Mouse (Mus musculus): Measurements from ENCODE around the gene Abca4. TPM values are rescaled to one million over a fixed set of nuclear protein-coding genes. Genes with fewer than 3 reads are reported as not detected.

Gene Abca4
- not detected for polyA plus RNA-seq (2017; shearing (Covaris generic))

DNA sequence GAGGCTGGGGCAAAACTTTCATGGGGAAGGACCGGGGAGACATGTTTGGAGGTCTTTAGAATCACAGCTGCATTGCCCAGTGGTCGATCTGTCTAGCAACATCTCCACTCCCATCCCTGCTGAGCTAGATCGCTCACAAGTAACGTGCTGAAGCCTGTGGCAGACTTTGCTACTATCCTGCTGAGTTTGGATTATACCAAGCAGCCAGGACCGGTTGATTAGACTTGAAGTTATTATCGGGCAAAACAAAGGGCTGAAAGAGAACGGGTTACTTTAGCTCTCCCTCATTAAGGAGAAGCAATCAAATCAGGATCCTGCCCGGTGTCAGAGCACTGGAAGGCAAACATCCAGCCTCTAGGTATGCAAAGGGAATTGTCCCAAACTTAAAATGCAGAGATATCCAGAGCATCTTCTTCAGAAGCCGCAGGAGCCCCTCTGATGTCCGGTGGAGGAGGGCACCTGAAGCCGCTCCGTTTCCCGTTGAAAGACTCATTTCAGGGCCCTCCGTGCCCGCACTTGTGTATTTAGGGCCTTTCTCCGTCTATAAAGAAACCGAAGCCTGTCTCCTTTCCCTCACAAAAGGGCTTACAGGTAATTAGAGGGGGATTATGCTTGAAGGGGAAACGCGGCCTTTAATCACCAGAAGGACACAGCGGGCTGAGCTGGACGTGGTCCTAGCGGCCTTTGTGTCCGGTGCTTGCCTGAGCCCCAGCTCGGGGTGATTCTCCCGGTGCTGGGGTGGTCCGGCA lies at the start of gene Abca4:
Gene Abca4 (plus strand): TSS at position 645 of the 749 bp plus-strand sequence.
- ATAC-seq: no peak

GRCm38 (mm10) chr3:121995125-121995524 lies 49.1 kb upstream of the Abca4 start:
- no peak for ATAC-seq

DNA sequence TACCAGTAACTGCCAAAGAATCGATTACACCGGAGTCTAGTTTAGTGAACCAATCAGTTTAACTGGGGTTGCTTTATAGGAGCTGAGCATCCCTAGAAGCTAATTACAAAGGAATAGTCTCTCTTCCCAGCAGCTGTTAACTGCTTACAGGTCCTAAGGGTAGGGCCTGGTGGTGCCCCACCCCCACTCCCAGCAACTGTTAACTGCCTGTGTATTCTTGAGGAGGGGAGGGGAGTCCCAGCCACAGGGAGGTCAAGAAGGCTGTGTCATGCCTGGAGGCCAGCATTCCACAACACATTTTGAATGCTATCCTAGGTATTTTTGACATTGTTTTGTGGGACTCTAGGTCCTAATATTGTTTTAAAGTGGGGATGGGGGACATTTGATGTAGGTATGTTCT lies 44.3 kb upstream of the Abca4 start:
- ATAC-seq: no peak

DNA sequence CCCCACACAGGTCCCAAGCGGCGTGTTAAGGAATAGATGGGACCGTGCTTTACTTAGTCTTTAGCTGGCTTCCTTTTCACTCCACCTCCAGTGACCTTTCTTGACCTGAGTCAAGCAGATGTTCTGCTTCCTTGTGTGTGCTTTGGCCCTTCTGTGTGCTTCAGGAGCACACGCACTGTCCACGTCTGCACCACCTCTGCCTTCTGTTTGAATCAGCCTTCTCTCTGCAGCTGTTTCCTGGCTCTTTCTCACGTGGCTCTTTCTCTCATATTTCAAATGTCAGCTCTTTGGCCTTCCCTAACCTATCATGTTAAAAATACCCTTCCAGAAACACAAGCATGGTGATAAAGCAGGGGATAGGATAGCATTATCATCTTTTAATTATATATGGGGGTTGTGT lies 42.7 kb upstream of the Abca4 start:
- ATAC-seq: no peak

DNA sequence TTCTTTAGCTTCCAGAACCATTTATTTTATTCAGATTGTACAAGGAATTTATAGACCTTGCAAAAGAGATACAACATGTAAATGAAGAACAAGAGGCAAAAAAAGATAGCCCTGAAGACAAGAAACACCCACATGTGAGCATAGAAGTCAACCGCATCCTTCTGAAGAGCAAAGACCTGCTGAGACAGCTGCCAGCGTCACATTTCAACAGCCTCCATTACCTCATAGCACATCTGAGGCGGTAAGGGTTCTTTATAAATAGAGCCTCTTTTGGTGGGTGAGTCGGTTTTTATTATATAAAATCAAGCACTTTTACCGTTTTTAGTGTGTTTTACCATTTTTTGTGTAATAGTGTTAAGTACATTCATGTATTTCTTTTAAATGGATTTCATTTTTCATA lies 34.4 kb upstream of the Abca4 start:
- ATAC-seq: no peak

- ATAC-seq: no peak
Measured at GRCm38 (mm10) chr3:122010292-122010691, 34.0 kb upstream of the Abca4 start.

- ATAC-seq: no peak
Measured at GRCm38 (mm10) chr3:122012464-122012863, 31.8 kb upstream of the Abca4 start.

GRCm38 (mm10) chr3:122018421-122018820 lies 25.8 kb upstream of the Abca4 start:
- no peak for ATAC-seq

- no peak for ATAC-seq
Measured at GRCm38 (mm10) chr3:122019159-122019558, 25.1 kb upstream of the Abca4 start.

DNA sequence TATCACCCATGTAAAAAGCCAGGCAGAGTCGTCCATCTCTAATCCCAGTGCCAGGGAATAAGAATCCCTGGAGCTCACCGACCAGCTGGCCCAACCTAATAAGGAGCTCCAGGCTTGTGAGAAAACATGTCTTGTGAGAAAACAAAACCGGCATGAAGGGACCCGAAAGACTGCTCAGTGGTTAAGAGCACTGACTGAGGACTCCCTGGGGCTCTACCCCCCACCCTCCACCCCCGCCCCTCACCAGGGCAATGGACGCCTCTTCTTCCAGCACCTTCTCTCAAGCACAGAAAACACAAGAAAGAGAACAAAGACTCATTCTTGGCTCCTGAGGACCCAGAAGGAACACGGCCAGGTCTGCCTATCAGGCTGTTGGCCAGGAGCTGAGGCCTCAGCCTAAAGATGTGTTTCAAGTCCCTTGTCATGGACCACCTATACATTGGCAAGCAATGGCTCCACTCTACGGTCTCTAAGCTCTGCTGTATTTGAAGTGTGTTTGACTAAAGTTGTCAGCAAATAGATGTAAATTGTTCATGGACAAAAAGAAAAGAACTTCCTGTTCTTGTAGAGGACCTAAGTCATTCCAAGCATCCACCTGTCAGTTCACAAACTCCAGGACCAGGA lies 23.1 kb upstream of the Abca4 start:
- ATAC-seq: no peak

DNA sequence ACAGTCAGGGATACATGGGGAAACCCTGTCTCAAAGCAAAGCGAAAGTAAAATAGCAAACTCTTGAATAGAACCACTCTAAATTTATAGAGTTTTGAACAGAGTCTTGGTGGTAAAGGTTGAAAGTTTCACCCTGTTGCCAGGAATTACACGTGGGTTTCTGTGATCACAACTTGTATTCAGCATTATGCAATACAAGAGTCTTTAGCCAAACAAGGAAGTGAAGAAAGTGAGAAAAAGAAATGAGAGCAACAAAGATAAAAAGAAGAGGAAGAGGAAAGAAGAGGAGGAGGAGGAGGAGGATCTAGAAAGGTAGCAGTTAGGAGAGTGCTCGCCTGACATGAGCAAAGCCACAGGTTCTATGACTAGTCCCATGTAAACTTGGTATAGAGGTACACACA lies 21.9 kb upstream of the Abca4 start:
- no peak for ATAC-seq

DNA sequence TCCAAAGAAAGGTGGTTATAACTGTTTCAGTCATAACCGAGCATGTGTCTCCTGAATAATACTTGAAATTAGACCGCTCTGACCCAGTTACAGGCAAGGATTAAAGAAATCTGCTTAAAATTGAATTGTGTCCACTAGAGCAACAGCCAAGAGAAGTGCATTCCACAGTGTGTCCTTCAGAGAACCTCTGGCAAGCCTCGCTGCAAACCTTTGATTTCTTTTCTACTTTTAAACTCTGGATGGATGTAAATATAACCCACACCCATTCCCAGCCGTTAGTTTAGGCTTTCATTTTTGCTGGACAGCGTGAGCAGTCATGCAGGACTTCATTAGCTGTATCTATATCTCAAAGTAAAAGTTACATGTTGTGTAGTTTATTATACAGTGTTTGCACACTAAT lies 17.6 kb upstream of the Abca4 start:
- no peak for ATAC-seq

DNA sequence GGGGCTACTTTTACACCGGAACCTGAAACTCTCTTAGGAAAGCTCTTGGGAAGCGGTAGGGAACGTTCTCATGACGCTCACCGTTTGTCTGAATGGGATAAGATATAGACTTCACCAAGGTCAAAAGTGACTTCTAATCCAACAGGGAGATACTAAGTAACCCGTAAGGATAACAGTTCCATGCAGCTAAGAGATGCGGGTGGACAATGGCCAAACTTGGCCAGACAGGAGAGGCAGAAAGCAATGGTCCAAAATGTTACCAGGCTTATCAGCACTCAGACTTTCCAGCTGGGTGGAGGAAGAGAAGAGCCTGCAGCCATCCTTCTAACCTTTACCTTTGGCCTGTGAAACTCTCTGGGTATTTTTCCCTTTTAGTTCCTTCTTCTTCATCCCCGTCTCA lies 16.5 kb upstream of the Abca4 start:
- no peak for ATAC-seq

DNA sequence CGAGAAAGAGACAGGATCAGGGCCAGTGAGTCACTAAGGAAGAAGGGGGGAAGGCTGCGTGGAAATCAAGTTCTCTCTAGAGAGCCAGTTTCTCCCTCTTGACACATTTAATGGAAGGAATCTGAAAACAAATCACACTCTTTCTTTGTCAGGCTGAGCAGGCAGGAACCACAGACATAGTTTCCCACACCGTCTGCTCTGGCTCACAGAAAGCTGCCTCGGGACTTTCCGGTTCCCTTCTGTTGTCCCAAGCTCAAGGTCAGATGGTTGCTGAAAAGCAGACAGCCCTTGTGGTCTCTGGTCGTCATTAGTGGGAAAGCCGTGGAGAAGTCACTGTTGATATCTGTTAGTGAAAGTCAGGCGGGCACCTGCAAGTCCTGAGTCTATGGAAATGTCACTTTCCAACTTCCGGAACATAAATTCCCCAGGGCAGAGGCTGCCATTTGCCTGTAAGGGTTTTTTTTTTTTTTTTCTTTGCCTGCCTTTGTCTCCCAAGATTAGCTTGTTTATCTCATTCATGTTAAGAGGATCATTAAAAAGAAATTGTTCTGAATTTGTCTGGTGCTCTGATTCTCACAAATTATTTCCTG lies 10.9 kb upstream of the Abca4 start:
- ATAC-seq: no peak

DNA sequence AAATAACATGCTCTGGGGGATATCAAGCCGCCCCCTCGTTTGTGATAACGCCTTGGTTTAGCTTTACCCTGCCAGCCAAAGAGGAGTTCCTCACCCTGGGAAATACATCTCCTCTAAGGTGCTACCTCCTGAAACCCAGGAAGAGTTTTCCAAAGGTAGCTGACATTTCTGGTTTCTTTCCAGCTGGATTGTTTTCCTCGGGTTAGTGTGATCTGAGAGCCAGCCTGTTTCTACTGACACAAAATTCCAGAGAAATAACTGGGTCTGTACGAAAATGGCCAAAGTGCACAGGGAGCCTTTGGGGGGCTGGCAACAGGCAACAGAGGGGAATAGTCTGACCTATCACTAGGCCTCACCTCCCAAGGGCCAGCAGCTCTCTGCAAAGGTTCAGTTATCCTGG lies 10.0 kb upstream of the Abca4 start:
- no peak for ATAC-seq

GRCm38 (mm10) chr3:122035092-122035491 lies 9.2 kb upstream of the Abca4 start:
- no peak for ATAC-seq

- no peak for ATAC-seq
Measured at GRCm38 (mm10) chr3:122040522-122040921, 3.7 kb upstream of the Abca4 start.

GRCm38 (mm10) chr3:122043102-122043501 lies 1.1 kb upstream of the Abca4 start:
- ATAC-seq: no peak

DNA sequence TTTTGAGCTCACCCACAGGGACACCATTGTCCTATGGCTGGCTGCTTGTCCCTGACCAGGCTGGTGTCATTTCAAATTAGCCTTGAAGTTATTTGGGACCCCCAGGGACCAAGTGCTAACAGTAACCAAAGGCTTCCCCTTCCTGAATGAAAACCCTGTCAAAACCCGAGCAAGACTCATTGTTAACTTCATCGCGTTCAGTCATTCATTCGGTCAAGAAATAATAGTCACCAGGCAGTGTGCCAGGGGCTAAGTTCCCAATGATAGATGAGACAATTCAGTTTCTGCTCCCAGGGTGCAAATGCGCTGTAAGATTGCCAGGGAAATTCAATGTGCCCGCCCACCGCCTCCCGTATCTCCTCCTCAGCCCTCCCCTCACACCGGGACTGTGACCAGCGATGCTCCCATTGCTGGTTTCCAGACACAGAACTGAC lies 2.0 kb downstream of the Abca4 start:
- no peak for ATAC-seq

DNA sequence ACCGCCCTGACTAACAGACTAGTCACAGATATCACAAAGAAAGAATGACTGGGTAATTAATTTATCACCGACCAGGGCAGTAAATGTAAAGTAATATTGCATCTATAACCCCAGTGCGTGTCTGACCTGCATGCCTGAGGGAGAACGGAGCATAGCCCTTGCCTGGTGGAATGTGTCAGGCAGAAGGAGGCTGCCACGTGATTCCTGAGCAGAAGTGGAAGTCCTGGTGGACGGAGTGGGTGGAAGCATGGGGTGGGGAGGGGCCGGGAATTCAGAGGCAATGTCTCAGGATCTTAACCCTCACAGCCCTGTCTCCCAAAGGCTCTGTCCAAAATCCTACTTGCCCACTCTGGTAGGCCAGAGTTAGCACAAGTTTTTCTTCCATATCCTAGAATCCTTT lies 3.2 kb downstream of the Abca4 start:
- ATAC-seq: no peak

GRCm38 (mm10) chr3:122047921-122048861 lies 3.9 kb downstream of the Abca4 start:
- ATAC-seq: no peak

GRCm38 (mm10) chr3:122049158-122049557 lies 4.9 kb downstream of the Abca4 start:
- ATAC-seq: no peak

All from inflammation-experienced regulatory T-cells, adult 6 months (primary cell).